Mouse (Mus musculus): ENCODE results near the gene Epb41l4b.

Gene Epb41l4b

DNA sequence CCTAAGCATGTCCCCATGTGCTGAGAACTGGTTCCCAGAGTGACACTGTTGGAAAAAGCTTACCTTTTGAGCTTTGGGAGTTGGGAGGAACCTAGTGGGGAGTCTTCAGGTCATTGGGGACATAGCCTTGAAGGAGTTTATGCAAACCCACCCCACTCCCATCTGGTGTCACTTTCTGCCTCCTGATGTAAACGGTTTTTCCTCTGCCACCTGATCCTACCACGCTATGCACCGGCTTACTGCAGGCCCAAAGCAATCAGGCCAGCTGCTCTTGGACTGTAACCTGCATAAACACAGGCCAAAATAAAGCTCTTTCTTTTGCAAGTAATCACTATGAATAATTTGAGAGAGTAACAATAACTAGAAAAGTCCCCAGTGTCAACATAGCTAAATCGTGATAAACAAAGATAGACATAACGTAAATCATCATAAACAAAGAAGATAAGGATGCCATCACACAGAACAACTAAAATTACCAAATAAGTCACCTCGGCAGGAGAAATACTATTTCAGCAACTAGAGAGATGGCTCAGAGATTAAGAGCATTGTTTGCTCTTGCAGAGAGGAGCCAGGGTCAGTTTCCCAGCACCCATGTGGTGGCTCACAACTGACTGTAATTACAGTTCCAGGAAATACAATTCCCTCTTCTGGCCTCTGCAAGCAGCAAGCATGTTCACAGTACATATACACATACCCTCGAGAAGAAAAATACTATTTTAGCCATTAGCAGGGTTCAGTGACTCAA is 29.6 kb downstream of the Epb41l4b start:
- no peak for DNase-seq

DNA sequence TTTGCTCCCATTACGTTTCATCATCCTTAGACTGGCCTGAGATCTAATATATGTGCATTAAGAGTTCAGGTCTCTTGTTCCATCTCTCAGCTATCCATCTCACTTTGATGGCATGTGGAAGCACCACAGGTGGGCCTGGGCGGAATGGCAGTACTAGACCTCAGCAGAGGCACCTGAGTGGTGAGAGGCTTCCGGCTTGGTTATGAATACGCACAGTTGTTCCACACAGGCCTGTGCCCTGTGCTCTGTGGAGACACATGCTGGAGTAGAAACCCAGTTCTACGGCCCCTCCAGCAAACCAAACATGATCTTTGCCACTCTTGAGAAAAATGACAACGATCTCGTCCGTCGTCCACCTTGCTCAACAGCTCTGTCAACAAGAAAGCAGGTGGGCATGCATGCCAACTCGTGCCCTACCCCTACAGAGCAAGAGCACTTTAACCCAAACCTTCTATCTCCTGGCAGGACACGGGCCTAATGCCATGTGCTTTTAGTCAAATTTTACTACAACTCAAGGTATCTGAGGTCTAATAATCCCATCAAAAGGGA is 31.2 kb downstream of the Epb41l4b start:
- DNase-seq = no peak

DNA sequence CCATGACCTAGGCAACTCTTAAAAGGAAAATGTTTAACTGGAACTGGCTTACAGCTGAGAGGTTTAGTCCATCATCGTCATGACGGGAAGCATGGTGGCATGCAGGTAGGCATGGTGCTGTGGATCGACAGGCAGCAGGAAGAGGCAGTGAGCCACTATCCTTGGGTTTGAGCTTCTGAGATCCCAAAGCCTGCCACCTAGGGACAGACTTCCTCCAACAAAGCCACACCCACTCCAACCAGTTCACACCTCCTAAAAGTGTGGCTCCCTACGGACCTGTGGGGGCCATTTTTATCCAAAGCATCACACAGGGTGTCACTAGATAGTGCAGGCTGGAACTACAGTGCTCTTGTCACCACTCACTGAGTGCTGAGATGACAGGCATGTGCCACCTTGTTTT is 31.8 kb downstream of the Epb41l4b start:
- DNase-seq = no peak

DNA sequence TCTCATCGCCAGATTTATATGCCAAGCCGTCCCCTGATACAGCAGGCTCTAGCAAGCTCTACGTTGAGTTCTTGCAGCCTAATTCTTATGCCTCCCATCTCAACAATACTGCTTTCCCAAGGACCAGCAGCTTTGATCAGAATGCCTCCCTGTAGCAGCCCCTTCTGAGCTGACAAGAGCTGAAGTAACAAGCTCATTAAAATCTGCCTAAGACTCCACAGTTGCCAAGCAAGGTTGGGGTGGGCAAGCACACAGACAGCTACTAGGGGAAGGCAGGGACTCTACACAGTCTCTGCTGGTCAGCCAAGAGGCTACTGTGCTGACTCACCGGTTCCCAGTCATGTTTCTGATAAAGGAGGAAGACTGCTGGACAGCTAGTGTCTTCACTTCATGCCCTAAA is 33.7 kb downstream of the Epb41l4b start:
- no peak for DNase-seq

DNA sequence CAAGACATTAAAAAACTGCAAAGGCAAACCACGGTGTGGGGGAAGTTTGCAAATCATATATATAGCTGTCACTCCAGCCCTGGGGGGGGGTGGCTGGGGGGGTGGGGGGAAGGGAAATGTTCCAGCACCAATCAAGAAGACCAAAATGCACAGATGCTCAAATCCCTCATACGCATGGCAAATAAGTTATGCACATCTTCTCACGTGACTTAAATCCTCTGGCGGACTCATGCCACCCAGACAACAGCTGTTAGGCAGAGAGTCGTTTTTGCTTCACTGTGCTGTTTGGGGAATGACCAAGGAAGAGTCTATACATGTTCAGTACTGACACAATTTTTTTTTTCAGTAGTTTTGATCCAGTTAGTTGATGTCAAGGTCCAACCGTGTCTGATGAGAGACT is 37.9 kb downstream of the Epb41l4b start:
- DNase-seq = no peak

DNA sequence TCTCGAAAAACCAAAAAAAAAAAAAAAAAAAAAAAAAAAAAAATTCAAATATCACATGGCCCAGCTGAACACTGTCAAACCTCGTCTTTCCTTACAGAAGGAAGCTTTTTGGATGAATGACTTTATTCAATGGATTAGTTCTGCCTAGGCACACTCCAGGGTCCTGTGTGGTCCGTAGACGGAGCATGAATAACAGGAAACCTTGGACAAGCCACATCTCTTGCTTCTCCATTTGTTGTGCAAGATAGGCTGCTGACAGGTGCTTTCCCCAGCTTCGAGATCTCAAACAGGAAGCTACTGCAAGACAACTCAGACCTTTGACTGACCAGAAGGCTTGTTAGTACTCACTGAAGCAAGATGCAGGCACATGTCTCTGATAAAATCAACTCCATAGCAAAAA is 39.4 kb downstream of the Epb41l4b start:
- no peak for DNase-seq

DNA sequence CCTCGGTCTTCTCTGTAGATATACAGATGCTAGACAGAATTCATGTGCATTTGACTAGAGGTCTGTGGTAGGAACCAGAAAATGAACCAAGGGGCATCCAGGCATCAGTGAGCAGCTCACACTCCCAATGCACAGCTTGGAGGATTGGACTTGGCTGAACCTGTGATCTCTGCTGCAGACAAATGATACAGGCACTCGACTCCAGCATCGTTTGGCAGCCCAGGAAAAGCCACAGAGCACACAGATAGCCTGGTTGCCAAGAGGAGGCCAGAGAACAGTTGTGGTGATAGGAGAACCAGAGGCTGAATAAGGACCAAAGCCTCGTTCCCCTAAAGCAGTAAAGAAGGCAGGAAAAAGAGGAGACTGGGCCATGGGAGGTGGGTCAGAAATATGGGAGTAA is 42.1 kb downstream of the Epb41l4b start:
- DNase-seq = no peak

DNA sequence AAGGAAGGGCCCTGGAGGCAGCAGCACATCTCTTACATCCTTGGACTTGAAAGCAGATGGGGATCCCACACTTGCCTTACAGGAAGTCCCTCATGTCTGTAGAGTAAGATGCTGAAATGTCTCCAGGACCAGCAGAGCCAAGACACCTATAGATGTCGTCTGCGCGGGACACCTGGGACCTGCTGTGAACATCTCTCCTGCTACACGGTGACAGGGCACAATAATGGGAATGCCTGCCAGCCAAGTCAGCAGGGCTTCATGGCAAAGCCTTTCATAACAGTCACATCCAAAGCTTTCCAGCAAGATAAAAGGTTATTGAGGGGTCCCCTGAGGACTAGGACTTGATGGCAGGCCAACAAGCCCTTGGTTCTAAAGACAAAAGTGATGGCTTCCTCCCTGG is 45.8 kb downstream of the Epb41l4b start:
- DNase-seq = no peak

DNA sequence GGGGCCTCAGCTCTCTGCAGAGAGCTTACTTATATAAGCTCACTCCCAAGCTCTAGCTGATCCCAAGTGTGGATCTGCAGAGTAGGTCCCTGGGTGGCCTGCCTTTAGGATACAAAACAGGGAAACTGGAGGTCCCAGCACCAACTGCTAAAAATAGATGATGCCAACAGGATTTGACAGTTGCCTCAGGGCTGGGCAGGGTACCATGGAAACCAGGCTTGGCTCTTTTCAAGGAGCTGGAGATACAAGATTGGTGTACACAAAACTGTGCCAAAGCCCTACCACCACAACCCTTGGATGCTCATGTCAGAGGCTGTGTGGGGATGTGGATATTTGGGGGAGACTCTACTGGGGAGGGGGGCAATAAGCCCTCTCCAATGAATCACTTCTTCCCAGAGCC is 47.7 kb downstream of the Epb41l4b start:
- no peak for DNase-seq

DNA sequence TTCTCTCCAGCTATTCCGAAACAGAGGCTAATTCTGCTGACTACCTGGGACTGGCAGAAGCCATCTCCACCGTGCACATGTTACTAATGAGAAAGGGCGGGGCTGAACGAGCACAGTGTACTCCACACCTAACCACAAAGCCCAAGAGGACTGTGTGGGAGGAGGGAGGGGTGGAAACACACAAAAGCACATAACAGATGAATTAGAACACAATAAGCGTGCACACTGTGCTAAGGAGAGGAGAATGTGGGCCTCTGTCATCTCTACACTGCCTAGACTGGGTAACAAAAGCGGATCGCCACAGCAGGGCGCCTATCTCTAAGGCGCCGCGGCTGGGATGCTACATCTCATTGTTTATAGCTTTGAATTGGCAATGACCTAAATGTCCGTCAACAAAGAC is 51.9 kb downstream of the Epb41l4b start:
- DNase-seq = no peak

DNA sequence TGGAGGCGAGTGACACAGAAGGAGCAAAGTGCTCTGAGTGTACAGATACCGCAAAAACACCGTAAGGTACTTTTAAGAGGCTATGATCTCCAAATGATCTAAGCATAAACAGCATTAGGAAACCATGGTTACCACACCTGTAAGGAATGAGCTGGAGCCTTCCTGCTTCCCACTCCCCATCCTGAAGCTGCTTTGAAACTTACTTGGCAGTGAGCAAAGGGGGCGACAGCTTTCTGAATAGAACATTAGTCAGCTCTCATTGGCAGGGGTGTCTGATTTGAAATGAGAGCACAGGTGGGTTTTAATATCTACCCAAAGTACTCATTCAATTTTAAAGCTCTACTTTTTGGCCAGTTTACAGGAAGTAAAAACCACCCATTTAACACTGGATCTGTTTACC is 54.9 kb downstream of the Epb41l4b start:
- DNase-seq = no peak

DNA sequence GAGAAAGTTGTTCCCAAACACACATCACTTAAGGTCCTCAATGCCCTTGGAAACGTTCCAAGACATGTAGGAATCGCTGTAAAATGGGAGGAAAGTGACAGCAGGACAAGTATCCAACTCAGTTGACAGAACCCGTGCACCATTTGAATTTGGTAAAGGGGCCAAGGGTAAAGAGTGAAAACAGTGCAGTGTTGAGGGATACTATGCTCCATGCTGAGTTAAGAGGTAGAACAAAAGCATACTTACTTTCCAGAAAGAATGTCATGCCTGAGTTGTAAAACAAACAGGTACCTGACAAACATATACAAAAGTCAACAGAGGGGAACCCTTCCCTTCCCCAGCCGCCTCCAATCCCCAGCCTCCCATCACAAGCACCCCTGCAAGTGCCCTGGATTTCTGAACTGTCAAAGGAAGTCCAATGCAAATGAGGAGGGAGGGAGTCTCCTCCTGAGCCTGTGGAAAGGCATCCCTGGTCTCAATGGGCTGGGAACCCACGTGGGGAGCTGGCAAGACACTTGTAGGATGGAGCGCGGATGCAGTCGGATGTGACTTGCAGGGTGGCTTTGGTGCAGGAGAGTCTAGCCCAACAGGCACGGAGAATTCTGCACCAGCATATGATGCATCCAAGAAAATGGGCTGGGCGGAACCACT is 57.4 kb downstream of the Epb41l4b start:
- DNase-seq = peak; percentile 22

DNA sequence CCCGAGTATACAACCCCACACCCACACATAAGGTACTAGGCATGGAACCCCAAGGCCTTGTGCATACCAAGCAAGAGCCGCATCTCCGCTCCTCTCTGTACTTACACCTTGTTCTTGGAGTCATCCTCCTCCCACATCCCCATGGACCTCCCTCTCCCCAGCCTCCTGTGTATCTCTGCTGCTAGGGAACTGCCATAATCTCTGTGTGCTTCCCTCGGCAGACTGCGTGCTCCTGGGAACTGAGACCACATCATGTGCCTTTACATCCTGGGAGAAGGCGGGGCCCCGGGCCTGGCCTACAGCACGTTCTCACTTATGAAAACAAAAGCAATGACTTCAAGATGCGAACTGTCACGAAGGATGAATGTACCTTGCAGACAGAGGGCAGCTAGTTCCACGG is 59.6 kb downstream of the Epb41l4b start:
- DNase-seq = no peak

DNA sequence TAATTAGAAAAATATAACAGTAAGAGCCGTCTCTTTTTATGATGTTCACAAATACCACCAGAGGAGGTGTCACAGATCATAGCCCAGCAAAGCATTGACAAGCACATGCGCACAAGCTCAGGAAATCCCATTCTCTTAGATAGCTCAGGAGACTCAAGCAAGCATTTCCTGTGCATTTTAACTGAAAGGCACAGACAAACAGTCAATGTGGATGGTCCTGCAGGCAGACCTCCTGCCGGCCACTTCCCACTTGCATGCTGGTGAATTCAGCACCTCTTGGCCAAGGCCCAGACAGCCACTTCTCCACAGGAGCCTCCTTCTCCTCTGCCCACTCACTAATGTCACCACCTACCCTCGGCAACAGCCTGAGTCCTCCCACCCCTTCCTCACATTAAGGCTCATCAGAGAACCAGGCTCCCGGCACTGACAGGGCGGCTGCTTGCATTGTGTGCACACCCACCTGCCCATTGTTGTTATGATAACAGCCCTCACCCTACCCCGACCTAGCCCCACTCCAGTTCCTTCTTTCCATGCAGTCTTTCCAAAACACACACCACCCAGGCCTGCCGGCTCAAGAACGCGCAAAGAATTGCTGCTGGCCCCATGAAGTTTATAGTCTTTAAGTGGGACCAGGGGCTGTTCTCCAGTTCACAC is 60.3 kb downstream of the Epb41l4b start:
- DNase-seq = no peak

DNA sequence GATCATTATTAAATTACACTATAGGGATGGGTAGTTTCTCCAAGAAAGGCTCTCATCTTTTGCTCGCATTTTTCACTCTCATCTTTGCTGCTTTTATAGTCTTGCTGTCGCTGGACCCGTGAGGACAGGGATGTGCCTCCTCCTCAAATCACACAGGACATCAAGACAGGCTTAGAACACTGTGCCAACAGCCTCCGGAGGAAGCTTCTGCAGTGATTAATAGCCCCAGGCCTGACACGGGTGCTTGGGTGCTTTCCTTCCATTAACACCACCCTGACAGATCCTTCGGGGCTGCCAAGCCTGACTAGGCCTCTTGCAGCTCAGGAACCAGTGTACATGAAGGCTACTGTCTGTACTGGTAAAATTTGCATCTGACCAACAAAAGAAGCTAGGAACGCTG is 61.8 kb downstream of the Epb41l4b start:
- DNase-seq = peak; percentile 16

DNA sequence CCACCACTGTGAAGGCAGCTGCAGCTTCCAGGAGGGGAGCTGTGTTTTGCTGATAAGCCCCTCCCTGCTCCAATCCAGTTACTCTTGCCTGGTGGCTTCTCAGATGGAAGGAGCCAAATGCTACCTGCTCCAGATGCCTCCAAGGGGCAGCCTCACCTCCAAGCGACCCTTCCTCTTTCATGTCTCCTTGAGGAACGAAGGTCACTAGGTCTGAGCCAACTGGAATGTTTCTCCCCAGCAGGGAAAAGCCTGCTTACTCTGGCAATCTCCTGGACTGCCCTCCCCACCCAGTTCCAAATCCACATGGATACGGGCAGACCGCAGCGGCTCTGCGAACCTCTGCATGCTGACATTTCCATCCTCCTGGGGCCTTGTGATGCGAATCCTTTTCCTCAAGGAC is 69.4 kb downstream of the Epb41l4b start:
- DNase-seq = peak; percentile 18

DNA sequence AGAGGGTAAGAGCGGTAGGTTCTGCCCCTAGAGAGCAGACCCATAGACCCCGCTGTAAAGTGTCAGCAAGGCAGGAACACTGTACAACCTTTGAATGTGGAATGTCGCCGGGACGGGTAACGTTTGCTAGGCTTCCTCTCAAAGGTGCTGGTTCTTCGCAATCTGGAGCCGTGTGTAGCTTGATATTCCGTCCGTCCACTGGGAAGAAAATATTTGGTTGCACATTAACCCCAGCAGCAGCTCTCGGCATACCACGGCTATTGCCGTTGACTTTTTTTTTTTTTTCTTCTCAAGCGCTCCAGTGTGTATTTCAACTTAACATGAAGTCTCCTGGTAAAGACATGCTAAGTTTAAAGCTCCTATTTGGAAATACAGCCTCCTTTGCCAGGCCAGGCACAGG is 70.1 kb downstream of the Epb41l4b start:
- peak; percentile 45 for DNase-seq

DNA sequence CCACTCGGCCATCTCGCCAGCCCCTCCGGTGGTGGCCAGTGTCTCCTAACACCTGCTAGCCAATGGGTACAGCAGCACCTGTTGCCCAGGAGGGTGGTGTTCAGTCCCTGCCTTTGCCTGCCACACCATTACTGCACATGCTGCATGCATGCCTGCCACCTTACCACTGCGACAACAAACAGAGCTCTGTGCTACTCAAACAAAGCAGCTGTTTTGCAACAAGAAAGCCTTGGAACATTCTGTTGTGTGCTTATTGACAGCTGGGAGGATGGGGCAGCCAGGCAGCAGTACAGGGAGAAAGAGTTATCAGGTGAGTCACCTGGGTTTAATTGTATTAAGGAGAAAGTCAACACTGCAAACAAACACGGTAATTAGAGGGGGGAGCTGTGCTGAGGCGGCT is 72.6 kb downstream of the Epb41l4b start:
- no peak for DNase-seq

DNA sequence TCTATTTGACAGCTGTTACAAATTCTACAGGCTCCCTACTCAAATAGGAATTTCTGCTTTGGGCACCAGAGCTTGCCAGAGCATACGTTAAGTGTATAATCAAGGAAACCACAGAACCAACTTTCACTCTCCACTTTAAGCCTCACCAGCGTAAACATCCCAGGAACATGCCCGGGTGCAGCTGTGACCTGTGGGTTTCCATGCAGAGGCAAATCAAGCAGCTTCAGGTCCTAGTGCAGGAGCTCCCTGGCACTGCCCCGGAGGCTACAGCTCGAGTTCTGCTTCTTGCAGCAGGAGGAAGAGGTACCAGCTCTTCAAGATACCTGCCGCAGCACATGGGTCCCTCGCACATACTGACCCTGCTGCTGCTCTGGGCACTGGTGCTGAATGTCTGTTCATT is 74.8 kb downstream of the Epb41l4b start:
- no peak for DNase-seq

DNA sequence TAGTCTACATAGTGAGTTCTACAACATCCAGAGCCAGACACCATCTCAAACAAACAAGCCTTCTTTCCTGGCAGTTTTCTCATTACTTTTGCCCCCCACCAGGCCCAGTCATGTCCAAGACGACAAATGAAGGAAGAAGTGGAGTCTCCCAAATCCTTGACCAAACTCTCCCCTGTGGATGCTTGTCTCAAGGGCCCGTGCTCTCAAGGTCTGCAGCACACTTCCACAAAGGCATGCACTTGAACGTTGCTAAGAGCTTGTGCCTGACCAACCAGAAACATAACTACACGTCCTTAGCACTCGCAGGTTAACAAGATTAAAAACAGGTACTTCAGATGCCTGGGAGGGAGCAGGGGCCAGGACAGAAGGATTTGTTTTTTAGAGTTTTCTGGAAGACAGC is 75.4 kb downstream of the Epb41l4b start:
- no peak for DNase-seq

DNA sequence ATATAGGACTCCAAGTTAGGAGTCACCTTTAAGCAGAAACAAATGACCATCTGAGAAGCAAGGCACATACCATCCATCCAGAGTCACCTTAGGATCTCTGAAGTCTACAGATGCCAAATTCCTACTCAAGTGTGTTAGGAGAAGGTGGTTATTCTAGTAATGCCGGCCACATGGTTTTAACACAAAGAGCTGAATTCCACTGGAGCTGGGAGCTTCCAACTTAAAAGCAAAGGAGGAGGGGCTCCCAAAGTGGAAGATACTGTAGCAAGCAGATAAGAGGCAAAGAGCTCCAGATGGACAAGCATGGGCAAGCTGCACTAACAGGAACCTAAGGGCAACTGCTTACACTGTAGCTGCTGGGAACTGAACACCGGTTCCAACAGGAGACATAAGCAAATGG is 76.3 kb downstream of the Epb41l4b start:
- no peak for DNase-seq

DNA sequence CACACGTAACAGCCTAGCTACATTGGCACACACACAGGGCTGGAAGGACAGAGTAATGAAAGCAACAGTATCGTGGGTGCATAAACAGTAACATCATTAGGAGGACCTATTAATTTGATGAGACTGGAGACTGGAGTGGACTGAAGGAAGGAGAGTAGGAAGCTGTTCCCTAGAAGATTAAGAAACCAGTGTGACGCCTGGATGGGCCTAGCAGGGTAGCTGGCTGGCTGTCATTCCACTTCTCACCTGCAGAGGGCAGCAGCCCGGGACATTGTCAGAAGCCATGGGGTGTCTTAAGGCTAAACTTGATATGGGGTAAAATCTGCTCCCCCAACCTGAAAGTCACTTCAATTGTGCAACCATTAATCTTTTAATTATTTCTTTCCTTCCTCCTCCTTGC is 78.0 kb downstream of the Epb41l4b start:
- peak; percentile 46 for DNase-seq

DNA sequence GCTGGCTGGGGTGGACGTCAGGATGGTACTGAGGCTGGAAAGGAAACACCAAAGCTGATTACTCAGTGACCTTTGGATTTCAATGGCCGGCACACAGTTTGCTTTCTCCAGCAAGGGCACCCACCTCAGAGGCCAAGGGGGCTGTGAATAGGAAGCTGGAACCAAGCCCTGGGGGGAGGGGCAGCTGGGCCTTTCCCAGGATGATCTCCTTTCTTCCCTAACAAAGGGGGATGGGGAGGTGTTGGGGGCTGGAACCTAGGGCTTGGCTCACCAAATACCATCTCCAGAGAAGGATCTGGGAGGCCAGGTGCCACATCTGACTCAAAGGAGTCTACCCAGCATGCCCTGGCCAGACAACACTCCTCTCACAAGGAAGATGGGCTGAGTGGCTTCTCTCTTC is 78.4 kb downstream of the Epb41l4b start:
- DNase-seq = no peak

DNA sequence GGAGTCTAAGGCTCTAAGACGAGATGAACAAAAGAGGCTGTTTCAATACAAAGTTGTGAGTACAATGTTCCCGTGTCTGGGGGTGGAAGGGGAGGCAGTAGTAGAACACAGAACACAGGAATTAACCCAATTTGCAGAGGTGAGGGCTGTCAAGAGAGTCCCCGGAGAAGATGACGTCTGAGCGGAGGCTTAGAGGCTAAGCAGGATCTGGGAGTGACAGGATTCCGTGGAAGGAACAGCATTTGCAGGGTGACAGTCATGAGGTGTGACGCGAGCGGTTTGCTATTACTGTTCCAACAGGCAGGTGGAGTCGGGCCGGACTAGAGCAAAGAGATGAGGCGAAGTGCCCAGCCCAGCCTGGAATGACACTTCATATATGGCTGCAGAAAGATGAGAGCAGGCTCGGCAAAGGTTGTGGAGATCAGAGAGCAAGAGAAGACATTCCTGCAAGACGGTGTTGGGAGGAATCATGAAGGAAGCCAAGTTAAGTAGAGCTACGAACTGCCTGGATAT is 82.9 kb downstream of the Epb41l4b start:
- no peak for DNase-seq

Data from kidney, adult 11 months (tissue).